Mouse (Mus musculus) ES-CJ7 (cell line): ENCODE measurements around the gene Krt10.

Experiments
- DNase-seq: peaks from one replicate; pipeline ENCODE4 v3.0.0; 2011; ENCODE audit warnings: low read depth, low spot score

Gene Krt10

GRCm38 (mm10) chr11:99389264-99389663 is at the start of gene Krt10:
Krt10 (minus strand) TSS chr11:99389364.
- DNase-seq, result no peak

DNA sequence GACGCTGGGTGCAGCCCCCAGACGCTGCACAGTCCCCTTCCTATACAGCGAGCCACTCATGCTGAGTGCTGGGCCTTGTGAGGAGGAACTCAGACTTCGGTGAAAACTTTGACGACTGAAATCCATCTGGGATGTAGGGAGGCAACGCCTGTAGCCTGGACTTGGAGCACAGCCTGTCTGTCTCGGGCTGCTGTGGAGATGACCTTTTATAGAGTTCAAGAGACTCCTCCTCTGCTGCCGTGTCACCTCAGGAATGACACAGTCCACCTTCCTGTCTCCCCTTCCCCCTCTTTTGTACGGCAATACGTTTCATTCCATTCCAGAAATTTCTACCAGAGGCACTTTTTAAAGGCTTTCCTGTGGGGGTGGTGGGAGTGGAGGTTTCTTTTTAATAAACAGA is 48.8 kb upstream of the Krt10 start, which contains the start of gene Krt20:
Krt20 (minus strand) TSS at position 179 of the 400 bp plus-strand sequence.
- peak; percentile 10 for DNase-seq

DNA sequence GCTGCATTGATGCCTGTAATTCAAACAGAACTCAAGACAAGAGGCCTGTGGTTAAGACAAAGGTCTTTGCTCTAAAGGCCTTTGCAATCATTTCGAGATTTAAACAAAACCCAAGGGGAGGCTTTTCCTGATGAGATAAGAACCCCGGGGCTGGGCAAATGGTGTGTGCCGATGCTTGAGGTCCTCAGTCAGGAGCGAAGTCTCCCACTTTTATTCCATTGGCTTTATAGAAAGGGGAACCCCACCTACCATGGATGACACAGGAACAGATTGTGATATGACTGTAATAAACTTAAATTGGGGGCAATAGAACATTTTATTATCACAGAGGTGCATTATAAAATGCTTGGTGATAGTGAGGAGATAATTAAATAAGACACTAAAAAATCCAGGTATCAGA is 47.5 kb upstream of the Krt10 start:
- DNase-seq, result no peak

DNA sequence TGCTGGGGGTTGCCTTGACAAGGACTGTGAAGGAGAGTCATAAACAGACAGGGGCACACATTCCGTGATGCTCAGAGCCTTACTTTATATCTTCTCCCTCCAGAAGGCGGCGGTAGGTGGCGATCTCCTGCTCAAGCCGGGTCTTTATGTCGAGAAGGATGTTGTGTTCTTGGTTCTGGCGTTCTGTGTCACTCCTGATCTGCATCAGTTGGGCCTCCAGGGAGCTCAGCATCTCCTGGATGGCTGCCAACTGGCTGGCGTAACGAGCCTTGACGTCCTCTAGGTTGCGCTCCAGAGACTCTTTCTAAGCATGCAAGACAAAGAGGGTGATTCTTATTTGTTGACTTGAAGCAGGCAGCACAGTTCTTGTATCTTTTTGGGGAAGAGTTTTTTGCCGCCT is 41.5 kb upstream of the Krt10 start:
- DNase-seq, result peak; percentile 85

DNA sequence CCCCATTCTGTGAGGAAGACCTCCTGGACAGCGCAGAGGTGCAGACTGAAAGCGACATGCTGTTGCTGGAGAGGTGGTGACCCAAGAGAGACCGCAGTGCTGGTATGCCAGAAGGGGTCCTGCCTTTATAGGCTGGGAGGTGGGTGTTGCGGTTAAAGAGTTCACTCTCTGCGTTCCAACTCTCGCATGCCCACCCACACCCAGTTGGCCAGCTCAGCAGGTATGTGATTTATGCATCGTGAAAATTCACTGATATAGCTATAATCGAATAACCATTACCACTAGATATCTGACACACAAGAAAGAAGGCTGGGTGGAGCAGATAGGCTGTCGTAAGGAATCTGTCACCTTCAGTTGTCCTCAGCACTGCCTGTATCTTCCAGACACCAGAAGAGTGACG is 33.0 kb upstream of the Krt10 start, which contains the start of gene Krt12:
Krt12 (minus strand) TSS at position 101 of the 400 bp plus-strand sequence.
- DNase-seq, result no peak

DNA sequence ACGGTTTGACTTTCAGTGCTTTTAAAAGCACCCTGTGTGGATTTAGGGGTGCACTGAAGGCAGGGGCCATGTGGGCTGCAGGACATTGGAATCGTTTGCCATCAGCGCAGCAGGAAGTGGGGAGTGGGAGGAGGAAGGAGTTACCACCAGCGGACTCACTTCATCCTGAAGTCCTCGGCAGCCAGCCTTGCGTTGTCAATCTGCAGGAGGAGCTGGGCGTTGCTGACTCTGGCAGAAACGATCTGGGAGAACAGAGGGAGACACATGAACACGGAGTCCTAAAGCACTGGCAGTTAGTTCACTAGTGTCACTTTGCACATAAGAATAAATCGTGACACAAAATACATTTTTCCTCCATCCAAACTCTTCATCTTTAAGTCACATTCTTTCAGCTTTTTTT is 31.4 kb upstream of the Krt10 start:
- no peak for DNase-seq

DNA sequence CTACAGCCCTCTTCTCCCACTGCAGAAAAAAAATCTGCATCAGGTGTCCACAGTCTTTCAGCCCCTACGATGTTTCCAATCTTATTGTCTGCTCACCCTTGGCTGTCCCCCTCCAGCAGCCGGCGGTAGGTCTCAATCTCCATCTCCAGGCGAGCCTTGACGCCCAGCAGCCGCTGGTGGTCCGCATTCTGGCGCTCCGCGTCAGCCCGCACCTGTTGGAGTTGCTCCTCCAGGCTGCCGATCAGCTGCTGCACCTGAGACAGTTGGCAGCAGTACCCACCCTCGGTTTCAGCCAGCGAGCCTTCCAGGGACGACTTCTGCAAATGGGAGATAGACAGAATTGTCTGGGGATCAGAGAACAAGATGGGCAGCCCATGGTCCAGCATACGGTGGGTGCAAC is 28.7 kb upstream of the Krt10 start:
- DNase-seq, result no peak

- DNase-seq, result no peak
Measured at GRCm38 (mm10) chr11:99416902-99417301, 27.7 kb upstream of the Krt10 start.

GRCm38 (mm10) chr11:99414463-99415147 is 25.4 kb upstream of the Krt10 start:
- no peak for DNase-seq

- peak; percentile 38 for DNase-seq
Measured at GRCm38 (mm10) chr11:99413247-99413646, 24.1 kb upstream of the Krt10 start.

- no peak for DNase-seq
Measured at GRCm38 (mm10) chr11:99406186-99406585, 17.0 kb upstream of the Krt10 start.

DNA sequence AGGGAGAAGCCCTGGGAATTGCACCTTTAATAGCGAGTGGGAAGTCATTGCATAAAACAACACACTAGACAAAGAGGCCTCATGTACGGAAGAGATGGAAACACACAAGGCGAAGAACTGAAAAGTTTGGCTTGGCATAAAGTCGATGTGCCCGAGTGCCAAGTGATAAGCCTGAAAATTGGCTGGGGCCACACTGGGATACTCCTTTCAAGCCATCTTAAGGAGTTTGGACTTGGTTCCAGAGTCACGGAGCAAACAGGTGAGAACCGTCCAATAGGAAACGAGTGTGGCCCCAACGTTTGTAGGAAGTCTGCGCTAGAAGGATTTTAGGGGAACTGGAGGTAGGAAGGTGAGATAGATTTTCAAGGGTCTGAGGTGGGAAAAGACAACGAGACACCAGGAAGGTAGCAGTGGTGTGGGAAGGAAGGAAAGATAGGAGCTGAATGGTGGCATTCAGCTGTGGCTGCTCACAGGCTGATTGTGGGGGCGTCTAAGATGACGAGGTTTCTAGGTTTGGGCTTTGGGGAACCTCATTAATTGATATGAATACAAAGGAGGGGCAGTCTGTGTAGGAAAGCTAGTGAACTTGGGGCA is 10.9 kb upstream of the Krt10 start:
- no peak for DNase-seq

DNA sequence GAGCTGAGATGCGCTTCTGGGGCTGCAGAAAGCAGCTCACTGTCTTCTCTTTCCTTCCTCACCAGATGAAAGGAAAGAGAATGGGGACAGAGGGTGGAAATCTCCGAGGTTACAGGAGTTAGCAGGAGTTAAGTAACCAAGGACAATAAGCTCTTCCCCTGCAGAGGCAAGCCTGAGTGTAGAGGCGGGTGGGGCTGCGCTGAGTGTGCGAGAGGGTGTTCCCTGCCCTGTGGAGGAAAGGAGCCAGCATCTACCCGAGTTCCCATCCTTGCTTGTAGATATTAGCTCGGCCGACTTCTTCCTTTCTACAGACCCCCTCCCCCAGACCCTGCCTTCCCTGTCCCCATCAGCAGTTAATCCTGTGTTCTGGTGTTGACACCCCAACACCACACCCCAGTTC is 9.7 kb upstream of the Krt10 start:
- DNase-seq, result no peak

GRCm38 (mm10) chr11:99398084-99398483 is 8.9 kb upstream of the Krt10 start:
- no peak for DNase-seq

- DNase-seq, result no peak
Measured at GRCm38 (mm10) chr11:99396661-99397060, 7.5 kb upstream of the Krt10 start.

DNA sequence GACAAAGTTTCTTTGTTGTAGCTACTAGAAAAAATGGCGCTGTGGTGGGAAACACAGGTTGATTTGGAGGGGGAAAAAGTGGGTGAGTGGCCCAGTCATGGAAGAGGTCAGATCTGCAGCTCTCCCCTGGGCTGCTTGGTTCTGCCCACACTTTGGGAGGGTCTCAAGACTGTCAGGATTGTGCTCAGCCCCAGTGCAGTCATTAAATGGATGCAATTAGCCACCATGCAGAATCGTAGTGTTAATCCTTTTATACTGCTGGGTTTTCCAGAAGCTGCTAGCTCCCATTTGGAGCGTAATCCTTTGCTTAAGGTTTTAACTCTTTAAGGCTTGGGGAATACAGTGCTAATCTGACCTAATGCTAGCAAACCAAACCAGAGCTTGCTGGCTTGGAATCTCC is 6.9 kb upstream of the Krt10 start:
- no peak for DNase-seq

DNA sequence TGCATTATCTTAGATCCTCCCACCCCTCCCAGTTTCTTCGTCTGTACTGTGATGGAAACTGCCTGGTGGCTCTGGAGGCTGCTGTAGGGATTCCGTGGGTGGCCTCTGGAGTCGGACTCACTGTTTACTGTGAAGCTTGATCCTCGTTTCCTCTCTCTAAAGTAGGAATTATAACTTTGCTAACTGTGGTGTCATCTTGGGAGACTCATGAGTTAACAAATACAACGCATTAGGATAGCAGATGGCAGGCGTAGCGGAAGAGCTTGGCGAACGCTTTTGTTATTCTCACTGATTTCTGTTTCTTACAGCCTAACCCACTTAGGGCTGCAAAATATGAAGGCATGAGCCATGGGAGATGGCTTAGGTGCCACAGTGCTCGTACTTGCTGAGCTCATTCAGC is 3.3 kb upstream of the Krt10 start:
- DNase-seq, result no peak

GRCm38 (mm10) chr11:99391375-99391774 is 2.2 kb upstream of the Krt10 start:
- no peak for DNase-seq

- no peak for DNase-seq
Measured at GRCm38 (mm10) chr11:99390866-99391265, 1.7 kb upstream of the Krt10 start.

DNA sequence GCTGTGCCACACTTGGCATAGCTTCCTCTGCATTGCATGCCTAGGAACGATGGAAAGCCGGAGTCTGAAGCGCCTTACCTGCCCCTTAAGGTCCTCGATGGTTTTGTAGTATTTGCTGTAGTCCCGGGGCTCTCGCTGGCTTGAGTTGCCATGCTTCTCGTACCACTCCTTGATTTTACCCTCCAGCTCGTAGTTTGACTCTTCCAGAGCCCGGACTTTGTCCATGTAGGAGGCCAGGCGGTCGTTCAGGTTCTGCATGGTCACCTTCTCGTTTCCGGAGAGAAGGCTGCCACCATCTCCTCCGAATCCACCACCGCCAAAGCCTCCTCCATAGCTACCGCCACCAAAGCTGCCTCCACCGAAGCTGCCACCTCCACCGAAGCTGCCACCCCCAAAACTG is 503 bp downstream of the Krt10 start:
- DNase-seq, result no peak

GRCm38 (mm10) chr11:99385813-99386721 is 3.1 kb downstream of the Krt10 start:
- peak; percentile 82 for DNase-seq

GRCm38 (mm10) chr11:99379568-99379967 is 9.6 kb downstream of the Krt10 start:
- DNase-seq, result peak; percentile 79
